Mouse (Mus musculus): ENCODE results near the gene Vopp1. TPM values are rescaled to one million over a fixed set of nuclear protein-coding genes. Genes with fewer than 3 reads are reported as not detected.

Gene Vopp1
- polyA plus RNA-seq, 1 experiment from 2014 or later: 77.2 TPM

GRCm38 (mm10) chr6:57822648-57823410, 2.1 kb downstream of the Vopp1 start:
- peak; percentile 48 for DNase-seq (ENCODE audit: low spot score)
- ATAC-seq (ENCODE audit: insufficient read depth, low FRiP score, low TSS enrichment): peak; percentile 75
- peak overlapping the region; percentile 94 for H3K4me3 ChIP-seq (ENCODE audit: low read depth, low read length)
- no peak overlapping the region for H3K27ac ChIP-seq (ENCODE audit: low read depth, low read length)
- no peaks in the 10 kb centered on the region for H3K36me3 ChIP-seq (ENCODE audit: control insufficient read depth, insufficient read depth, low read length)
- H3K4me1 ChIP-seq (ENCODE audit: control insufficient read depth, insufficient read depth, low read length): no peaks in the 10 kb centered on the region
- no peaks in the 10 kb centered on the region for H3K9me3 ChIP-seq (ENCODE audit: control insufficient read depth, low read length)
- 77% methylated on average over 5 of the region's 5 CpGs for WGBS
- H3K4me2 ChIP-seq (ENCODE audit: low read depth): peak overlapping the region; percentile 38
- H3K9ac ChIP-seq (ENCODE audit: low read length): no peak overlapping the region
- H3K27me3 ChIP-seq (ENCODE audit: control insufficient read depth, insufficient read depth, low read length): no peaks in the 10 kb centered on the region

- no peaks in the 10 kb centered on the region for H3K27me3 ChIP-seq (ENCODE audit: control insufficient read depth, insufficient read depth, low read length)
- no peak for DNase-seq (ENCODE audit: low spot score)
- H3K4me2 ChIP-seq (ENCODE audit: low read depth): no peak overlapping the region
- 89% methylated on average over 2 of the region's 2 CpGs for WGBS
- H3K27ac ChIP-seq (ENCODE audit: low read depth, low read length): no peak overlapping the region
- H3K9ac ChIP-seq (ENCODE audit: low read length): no peak overlapping the region
- no peaks in the 10 kb centered on the region for H3K9me3 ChIP-seq (ENCODE audit: control insufficient read depth, low read length)
- H3K4me1 ChIP-seq (ENCODE audit: control insufficient read depth, insufficient read depth, low read length): no peaks in the 10 kb centered on the region
- H3K4me3 ChIP-seq (ENCODE audit: low read depth, low read length): no peak overlapping the region
- no peak for ATAC-seq (ENCODE audit: insufficient read depth, low FRiP score, low TSS enrichment)
- H3K36me3 ChIP-seq (ENCODE audit: control insufficient read depth, insufficient read depth, low read length): no peaks in the 10 kb centered on the region
These were observed 10.5 kb downstream of the Vopp1 start for GRCm38 (mm10) chr6:57814436-57814940.

- WGBS: 93% methylated on average over 3 of the region's 3 CpGs
- Histone ChIP-seq H3K27ac (ENCODE audit: low read depth, low read length) (no peak overlapping the region), H3K4me1 (ENCODE audit: control insufficient read depth, insufficient read depth, low read length) (no peaks in the 10 kb centered on the region), H3K36me3 (ENCODE audit: control insufficient read depth, insufficient read depth, low read length) (no peaks in the 10 kb centered on the region), H3K27me3 (ENCODE audit: control insufficient read depth, insufficient read depth, low read length) (no peaks in the 10 kb centered on the region), H3K9ac (ENCODE audit: low read length) (no peak overlapping the region), H3K4me2 (ENCODE audit: low read depth) (no peak overlapping the region), H3K9me3 (ENCODE audit: control insufficient read depth, low read length) (no peaks in the 10 kb centered on the region), H3K4me3 (ENCODE audit: low read depth, low read length) (no peak overlapping the region)
- ATAC-seq (ENCODE audit: insufficient read depth, low FRiP score, low TSS enrichment): no peak
- DNase-seq (ENCODE audit: low spot score): no peak
These were observed 12.9 kb downstream of the Vopp1 start for GRCm38 (mm10) chr6:57811748-57812730.

- H3K4me1 ChIP-seq (ENCODE audit: control insufficient read depth, insufficient read depth, low read length): no peaks in the 10 kb centered on the region
- ATAC-seq (ENCODE audit: insufficient read depth, low FRiP score, low TSS enrichment): no peak
- 96% methylated on average over 5 of the region's 5 CpGs for WGBS
These were observed 19.5 kb downstream of the Vopp1 start for GRCm38 (mm10) chr6:57805218-57806069.

GRCm38 (mm10) chr6:57803130-57803529, 21.8 kb downstream of the Vopp1 start:
- WGBS: 97% methylated on average over 2 of the region's 2 CpGs
- Histone ChIP-seq H3K4me1 (ENCODE audit: control insufficient read depth, insufficient read depth, low read length) (no peaks in the 10 kb centered on the region), H3K9ac (ENCODE audit: low read length) (no peak overlapping the region)

More at GRCm38 (mm10) chr6:57805218-57806069, 19.5 kb downstream of the Vopp1 start:
- no peaks in the 10 kb centered on the region for H3K36me3 ChIP-seq (ENCODE audit: control insufficient read depth, insufficient read depth, low read length)
- H3K9me3 ChIP-seq (ENCODE audit: control insufficient read depth, low read length): no peaks in the 10 kb centered on the region
- no peak overlapping the region for H3K4me3 ChIP-seq (ENCODE audit: low read depth, low read length)
- no peak for DNase-seq (ENCODE audit: low spot score)
- no peak overlapping the region for H3K4me2 ChIP-seq (ENCODE audit: low read depth)
- no peak overlapping the region for H3K27ac ChIP-seq (ENCODE audit: low read depth, low read length)
- H3K27me3 ChIP-seq (ENCODE audit: control insufficient read depth, insufficient read depth, low read length): no peaks in the 10 kb centered on the region
- no peak overlapping the region for H3K9ac ChIP-seq (ENCODE audit: low read length)

GRCm38 (mm10) chr6:57798986-57799385, 26.0 kb downstream of the Vopp1 start:
- ATAC-seq (ENCODE audit: insufficient read depth, low FRiP score, low TSS enrichment): no peak
- H3K36me3 ChIP-seq (ENCODE audit: control insufficient read depth, insufficient read depth, low read length): no peaks in the 10 kb centered on the region
- H3K4me1 ChIP-seq (ENCODE audit: control insufficient read depth, insufficient read depth, low read length): no peaks in the 10 kb centered on the region
- DNase-seq (ENCODE audit: low spot score): no peak
- no peaks in the 10 kb centered on the region for H3K9me3 ChIP-seq (ENCODE audit: control insufficient read depth, low read length)
- no peak overlapping the region for H3K4me2 ChIP-seq (ENCODE audit: low read depth)
- WGBS: 92% methylated on average over 1 of the region's 1 CpGs
- H3K9ac ChIP-seq (ENCODE audit: low read length): no peak overlapping the region
- no peaks in the 10 kb centered on the region for H3K27me3 ChIP-seq (ENCODE audit: control insufficient read depth, insufficient read depth, low read length)
- H3K27ac ChIP-seq (ENCODE audit: low read depth, low read length): no peak overlapping the region
- H3K4me3 ChIP-seq (ENCODE audit: low read depth, low read length): no peak overlapping the region

More at GRCm38 (mm10) chr6:57803130-57803529, 21.8 kb downstream of the Vopp1 start:
- no peak overlapping the region for H3K27ac ChIP-seq (ENCODE audit: low read depth, low read length)
- H3K9me3 ChIP-seq (ENCODE audit: control insufficient read depth, low read length): no peaks in the 10 kb centered on the region
- no peak overlapping the region for H3K4me3 ChIP-seq (ENCODE audit: low read depth, low read length)
- H3K36me3 ChIP-seq (ENCODE audit: control insufficient read depth, insufficient read depth, low read length): no peaks in the 10 kb centered on the region
- ATAC-seq (ENCODE audit: insufficient read depth, low FRiP score, low TSS enrichment) (no peak), DNase-seq (ENCODE audit: low spot score) (no peak)
- H3K4me2 ChIP-seq (ENCODE audit: low read depth): no peak overlapping the region
- H3K27me3 ChIP-seq (ENCODE audit: control insufficient read depth, insufficient read depth, low read length): no peaks in the 10 kb centered on the region

- Histone ChIP-seq H3K9ac (ENCODE audit: low read length) (no peak overlapping the region), H3K4me3 (ENCODE audit: low read depth, low read length) (no peak overlapping the region), H3K4me2 (ENCODE audit: low read depth) (no peak overlapping the region), H3K27ac (ENCODE audit: low read depth, low read length) (no peak overlapping the region), H3K27me3 (ENCODE audit: control insufficient read depth, insufficient read depth, low read length) (no peaks in the 10 kb centered on the region), H3K4me1 (ENCODE audit: control insufficient read depth, insufficient read depth, low read length) (no peaks in the 10 kb centered on the region), H3K9me3 (ENCODE audit: control insufficient read depth, low read length) (no peaks in the 10 kb centered on the region), H3K36me3 (ENCODE audit: control insufficient read depth, insufficient read depth, low read length) (no peaks in the 10 kb centered on the region)
- DNase-seq (ENCODE audit: low spot score): no peak
- WGBS: 90% methylated on average over 3 of the region's 3 CpGs
- ATAC-seq (ENCODE audit: insufficient read depth, low FRiP score, low TSS enrichment): no peak
These were observed 28.0 kb downstream of the Vopp1 start for GRCm38 (mm10) chr6:57796853-57797423.

GRCm38 (mm10) chr6:57795835-57796234, 29.1 kb downstream of the Vopp1 start:
- Histone ChIP-seq H3K27me3 (ENCODE audit: control insufficient read depth, insufficient read depth, low read length) (no peaks in the 10 kb centered on the region), H3K27ac (ENCODE audit: low read depth, low read length) (no peak overlapping the region), H3K4me1 (ENCODE audit: control insufficient read depth, insufficient read depth, low read length) (no peaks in the 10 kb centered on the region), H3K36me3 (ENCODE audit: control insufficient read depth, insufficient read depth, low read length) (no peaks in the 10 kb centered on the region), H3K4me2 (ENCODE audit: low read depth) (no peak overlapping the region), H3K4me3 (ENCODE audit: low read depth, low read length) (no peak overlapping the region), H3K9ac (ENCODE audit: low read length) (no peak overlapping the region), H3K9me3 (ENCODE audit: control insufficient read depth, low read length) (no peaks in the 10 kb centered on the region)
- ATAC-seq (ENCODE audit: insufficient read depth, low FRiP score, low TSS enrichment) (no peak), DNase-seq (ENCODE audit: low spot score) (no peak)
- 77% methylated on average over 3 of the region's 3 CpGs for WGBS

Measured in neural tube, embryonic 11.5 days (tissue).